Mouse (Mus musculus) gastrocnemius, adult 8-10 months (tissue): ENCODE measurements around the gene Lmtk2. TPM values are rescaled to one million over a fixed set of nuclear protein-coding genes. Genes with fewer than 3 reads are reported as not detected.

ENCODE experiments used
- DNase-seq, 2 experiments: peaks; one replicate each; pipeline ENCODE4 v3.0.0; 2022; ENCODE audit warnings: low spot score in 2 of 2
- total RNA-seq, 4 experiments: library from RNA; stranded (reverse); gene quantifications; 2 replicates each; pipeline ENCODE4 v1.2.4; 2022

Lmtk2 gene
- 10 to 100 TPM; 27.0 to 32.6 (median 28.3) TPM for total RNA-seq

- DNase-seq = peak; percentile 93 to 95
These were observed at the start of gene Lmtk2 for GRCm38 (mm10) chr5:144100149-144100935. Gene Lmtk2 (plus strand): TSS chr5:144100436.

GRCm38 (mm10) chr5:144051268-144051667, 49.0 kb upstream of the Lmtk2 start:
- DNase-seq = no peak

GRCm38 (mm10) chr5:144053450-144053849, 46.8 kb upstream of the Lmtk2 start:
- DNase-seq = no peak

GRCm38 (mm10) chr5:144054340-144054739, 45.9 kb upstream of the Lmtk2 start:
- DNase-seq = no peak

- no peak for DNase-seq
These were observed 36.1 kb upstream of the Lmtk2 start for GRCm38 (mm10) chr5:144064093-144064492.

GRCm38 (mm10) chr5:144066036-144066435, 34.2 kb upstream of the Lmtk2 start:
- no peak for DNase-seq

- DNase-seq = no peak
These were observed 30.2 kb upstream of the Lmtk2 start for GRCm38 (mm10) chr5:144070064-144070463.

- no peak for DNase-seq
These were observed 29.0 kb upstream of the Lmtk2 start for GRCm38 (mm10) chr5:144071249-144071648.

GRCm38 (mm10) chr5:144077541-144077940, 22.7 kb upstream of the Lmtk2 start:
- no peak for DNase-seq

GRCm38 (mm10) chr5:144080886-144081285, 19.4 kb upstream of the Lmtk2 start:
- DNase-seq = no peak

- no peak for DNase-seq
These were observed 18.2 kb upstream of the Lmtk2 start for GRCm38 (mm10) chr5:144082006-144082405.

GRCm38 (mm10) chr5:144083521-144083920, 16.7 kb upstream of the Lmtk2 start:
- DNase-seq = no peak

- DNase-seq = no peak
These were observed 16.0 kb upstream of the Lmtk2 start for GRCm38 (mm10) chr5:144084271-144084670.

- DNase-seq = no peak
These were observed 14.5 kb upstream of the Lmtk2 start for GRCm38 (mm10) chr5:144085696-144086095.

GRCm38 (mm10) chr5:144086494-144086893, 13.7 kb upstream of the Lmtk2 start:
- DNase-seq = no peak

GRCm38 (mm10) chr5:144088354-144088753, 11.9 kb upstream of the Lmtk2 start:
- no peak for DNase-seq

- DNase-seq = no peak
These were observed 4.7 kb upstream of the Lmtk2 start for GRCm38 (mm10) chr5:144095461-144095970.

GRCm38 (mm10) chr5:144097902-144098639, 2.2 kb upstream of the Lmtk2 start:
- DNase-seq = no peak

GRCm38 (mm10) chr5:144098640-144098929, 1.7 kb upstream of the Lmtk2 start:
- DNase-seq = no peak

GRCm38 (mm10) chr5:144100948-144101347, 712 bp downstream of the Lmtk2 start:
- DNase-seq = no peak

GRCm38 (mm10) chr5:144105070-144105469, 4.8 kb downstream of the Lmtk2 start:
- DNase-seq = no peak

GRCm38 (mm10) chr5:144105471-144106129, 5.4 kb downstream of the Lmtk2 start:
- no peak for DNase-seq
